Mouse (Mus musculus) cerebellum, adult 2 months (tissue): ENCODE data around the gene Tmem237. TPM values are rescaled to one million over a fixed set of nuclear protein-coding genes. Genes with fewer than 3 reads are reported as not detected.

Source experiments
- DNase-seq, 2 experiments: peaks; one replicate each; pipeline ENCODE4 v3.0.0; 2021
- H3K27ac ChIP-seq: fragments of 200-500 bp; 2 replicates; pipeline ENCODE4 v1.5.1; 2012; ENCODE audit warnings: low read length, control low read depth, inconsistent platforms; ENCODE audit not compliant: insufficient read depth
- H3K27me3 ChIP-seq: fragments of 200-500 bp; 2 replicates; pipeline ENCODE4 v1.6.1; 2012; ENCODE audit warnings: inconsistent platforms, mild to moderate bottlenecking, low read length, moderate library complexity; ENCODE audit not compliant: control insufficient read depth, insufficient read depth
- H3K4me1 ChIP-seq: fragments of 200-500 bp; 2 replicates; pipeline ENCODE4 v1.6.1; 2011; ENCODE audit warnings: low read length; ENCODE audit not compliant: control insufficient read depth, insufficient read depth
- H3K4me3 ChIP-seq: fragments of 200-500 bp; replicated peaks from 2 replicates; pipeline ENCODE3; 2011; ENCODE audit warnings: mild to moderate bottlenecking, low read depth, low read length, control low read depth; ENCODE audit not compliant: insufficient read depth
- CTCF ChIP-seq: fragments of 200-500 bp; IDR thresholded peaks from 2 replicates; pipeline ENCODE4 v1.5.1; 2011; ENCODE audit warnings: low read depth, mild to moderate bottlenecking, control low read depth, low read length, moderate library complexity, borderline replicate concordance; ENCODE audit not compliant: insufficient read depth
- POLR2A ChIP-seq: fragments of 200-500 bp; IDR thresholded peaks from 2 replicates; pipeline ENCODE4 v1.6.1; 2011; ENCODE audit warnings: low read length, control low read depth, borderline replicate concordance; ENCODE audit not compliant: insufficient read depth
- WGBS: fragments of 180-500 bp; shearing (Covaris S2); methylation state at CpG from one replicate; pipeline ENCODE4 v1.1.7; 2018; 5-methylcytosine and 5-hydroxymethylcytosine counted together
- polyA plus RNA-seq: library from polyadenylated mRNA; depleted of rRNA; stranded (reverse); fragments of >200 nt; gene quantifications from 2 replicates; pipeline ENCODE4 v1.2.3, GENCODE M21; 2012; rRNA removed

Gene Tmem237
- polyA plus RNA-seq, result 22.2 and 27.0 TPM in 2 replicates

- TF ChIP-seq CTCF, result no peak
- TF ChIP-seq POLR2A, result peak; percentile 41; the same call in 1 of the 2 replicates
- Histone ChIP-seq H3K27ac (peak within 1 kb of the TSS; percentile 70; the same call in 1 of the 2 replicates), H3K4me1 (no peaks in the 10 kb centered on the region; the same call in 1 of the 2 replicates), H3K4me3 (peak within 1 kb of the TSS; percentile 99), H3K27me3 (no peaks in the 10 kb centered on the region)
- peak; percentile 93 to 95 for DNase-seq
- under 1% methylated on average over 74 of the region's 74 CpGs for WGBS
Observed at GRCm38 (mm10) chr1:59119720-59120457, at the start of gene Tmem237. Gene Tmem237, minus strand, starts transcription at chr1:59120408.

GRCm38 (mm10) chr1:59169586-59169985 lies 49.4 kb upstream of the Tmem237 start:
- Histone ChIP-seq H3K4me3 (no peak overlapping the region), H3K4me1 (peaks cover 6% of the 10 kb centered on the region), H3K27me3 (no peaks in the 10 kb centered on the region), H3K27ac (no peak overlapping the region)
- DNase-seq, result no peak
- WGBS, result 70% methylated on average over 6 of the region's 6 CpGs
- TF ChIP-seq CTCF, result no peak

DNA sequence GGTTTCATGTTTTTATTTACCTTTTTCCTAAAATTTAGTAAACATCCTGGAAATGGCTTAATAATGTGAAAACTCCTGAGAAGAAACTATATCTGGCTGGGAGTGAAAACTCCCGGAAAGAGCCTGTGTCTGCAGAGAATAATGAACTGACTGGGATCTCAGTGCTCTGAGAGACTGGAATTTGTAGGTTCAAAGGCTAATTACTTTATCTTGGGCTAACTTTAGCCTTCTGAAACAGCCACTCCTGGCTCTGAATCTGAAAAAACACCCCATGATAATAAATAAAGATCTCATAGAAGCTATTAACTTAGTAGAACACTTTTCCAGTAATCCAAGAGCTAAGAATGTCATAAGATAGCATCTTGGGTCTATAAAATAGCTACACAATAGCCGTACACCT lies 48.3 kb upstream of the Tmem237 start:
- no peak overlapping the region for H3K4me3 ChIP-seq

GRCm38 (mm10) chr1:59167654-59168425 lies 47.6 kb upstream of the Tmem237 start:
- peaks cover 21% of the 10 kb centered on the region for H3K4me1 ChIP-seq
- H3K4me3 ChIP-seq, result no peak overlapping the region
- H3K27ac ChIP-seq, result no peak overlapping the region
- no peak for TF ChIP-seq CTCF
- TF ChIP-seq POLR2A, result no peak
- no peak for DNase-seq
- no peaks in the 10 kb centered on the region for H3K27me3 ChIP-seq
- WGBS, result 84% methylated on average over 4 of the region's 4 CpGs

More for the DNA sequence above, 48.3 kb upstream of the Tmem237 start:
- Histone ChIP-seq H3K27me3 (no peaks in the 10 kb centered on the region), H3K27ac (no peak overlapping the region), H3K4me1 (peaks cover 14% of the 10 kb centered on the region)
- DNase-seq, result no peak
- no peak for TF ChIP-seq POLR2A
- TF ChIP-seq CTCF, result no peak
- WGBS, result 96% methylated on average over 2 of the region's 2 CpGs

DNA sequence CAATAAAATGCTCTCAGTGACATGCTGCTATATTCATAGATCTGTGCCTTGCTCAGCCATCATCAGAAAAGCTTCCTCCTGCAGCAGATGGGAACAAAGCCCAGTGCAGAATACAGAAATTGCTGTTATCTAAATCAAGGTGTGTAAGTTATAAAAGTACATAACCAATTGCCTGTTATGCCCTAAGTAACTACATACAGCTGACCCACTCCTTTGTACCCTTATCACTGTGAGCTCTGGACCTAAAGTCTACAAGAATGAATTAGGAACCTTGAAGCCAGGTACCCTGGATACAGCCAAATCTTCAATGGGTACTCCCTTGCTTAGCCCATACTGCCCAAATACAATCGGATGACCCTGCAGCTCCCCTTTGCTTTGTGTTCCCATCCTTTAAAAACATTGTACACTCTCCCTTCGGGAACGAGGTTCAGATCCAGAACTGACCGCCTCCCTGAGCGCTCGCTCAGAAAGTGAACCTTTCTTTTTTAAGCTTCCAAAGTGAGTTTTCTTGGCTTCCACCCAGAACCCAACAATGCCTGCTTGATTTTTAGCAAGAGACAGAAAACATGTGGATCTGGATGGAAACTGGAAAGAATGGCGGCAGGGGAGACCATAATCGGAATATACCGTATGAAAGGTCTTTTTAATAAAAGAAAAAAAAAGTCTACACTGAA lies 46.2 kb upstream of the Tmem237 start:
- H3K27ac ChIP-seq, result 0 out of 2 replicates have a peak overlapping the region, but pooled peaks have one; percentile 44
- DNase-seq, result no peak
- TF ChIP-seq CTCF (no peak), POLR2A (no peak)
- H3K4me1 ChIP-seq, result peaks cover 26% of the 10 kb centered on the region
- 78% methylated on average over 9 of the region's 9 CpGs for WGBS
- no peak overlapping the region for H3K4me3 ChIP-seq
- H3K27me3 ChIP-seq, result no peaks in the 10 kb centered on the region

DNA sequence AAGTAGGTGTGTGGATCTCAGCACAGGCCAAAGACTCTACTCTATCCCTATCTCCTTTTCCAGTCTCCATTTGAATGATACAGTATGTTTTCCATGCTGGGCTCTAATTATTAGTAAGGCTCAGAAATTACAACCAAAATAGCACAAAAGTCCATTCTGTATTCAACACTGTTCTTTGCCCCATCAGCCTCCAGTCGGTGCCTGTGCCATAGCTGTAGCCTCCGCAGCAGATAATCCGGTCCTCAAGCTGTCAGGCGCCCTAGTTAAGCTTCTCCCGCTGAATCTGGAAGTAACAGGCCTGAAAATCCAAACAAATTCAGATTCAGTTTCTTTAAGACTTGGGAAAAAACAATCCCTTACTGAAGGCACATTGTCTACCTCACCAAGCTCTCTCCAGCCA lies 43.7 kb upstream of the Tmem237 start:
- peak in 1 of 2 experiments; percentile 45 for DNase-seq
- TF ChIP-seq POLR2A (no peak), CTCF (no peak)
- Histone ChIP-seq H3K4me1 (peaks cover 37% of the 10 kb centered on the region), H3K27me3 (no peaks in the 10 kb centered on the region), H3K4me3 (no peak overlapping the region), H3K27ac (peak overlapping the region; percentile 78)
- 32% methylated on average over 5 of the region's 5 CpGs for WGBS

- H3K4me3 ChIP-seq, result no peak within 1 kb of the TSS
- TF ChIP-seq CTCF (no peak), POLR2A (no peak)
- peak within 1 kb of the TSS; percentile 78 for H3K27ac ChIP-seq
- peaks cover 44% of the 10 kb centered on the region for H3K4me1 ChIP-seq
- peak; percentile 59 to 68 for DNase-seq
- WGBS, result 20% methylated on average over 12 of the region's 12 CpGs
- no peaks in the 10 kb centered on the region for H3K27me3 ChIP-seq
Observed at GRCm38 (mm10) chr1:59163030-59163461, 42.8 kb upstream of the Tmem237 start, which contains the start of gene Mpp4. Gene Mpp4, minus strand, starts transcription at chr1:59163389.
